Mouse (Mus musculus) kidney, adult 2 months (tissue): ENCODE data around the gene Gm11938.

Experiments
- CTCF ChIP-seq: fragments of 200-500 bp; conservative IDR thresholded peaks from 2 replicates; pipeline ENCODE4 v1.5.1; 2011; ENCODE audit warnings: low read depth, mild to moderate bottlenecking, control low read depth, low read length, moderate library complexity, mixed read lengths; ENCODE audit not compliant: insufficient read depth, insufficient read length
- POLR2A ChIP-seq: fragments of 200-500 bp; IDR thresholded peaks from one replicate; pipeline ENCODE4 v1.6.1; 2011; ENCODE audit warnings: low read depth, low read length, control low read depth

DNA sequence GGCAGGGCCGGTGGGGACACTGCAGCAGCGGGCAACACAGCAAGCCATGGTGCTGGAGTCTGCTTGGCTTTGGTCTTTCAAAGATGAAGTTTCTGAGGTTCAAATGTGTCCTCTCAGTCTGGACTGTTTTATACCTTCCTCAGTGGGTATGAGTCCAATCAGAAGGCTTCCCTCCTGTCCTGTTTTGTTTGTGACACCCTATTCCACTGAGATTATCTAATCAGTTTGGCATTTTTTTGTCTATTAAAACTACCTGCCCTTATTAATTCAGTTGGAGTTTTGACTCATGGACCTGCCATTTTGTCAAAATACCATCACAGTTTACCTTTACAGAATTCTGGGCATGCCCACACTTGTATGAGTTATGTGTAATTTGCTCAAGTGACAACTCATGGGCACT is 46.4 kb downstream of the Gm11938 start, which contains the start of gene Krtap3-2:
- TF ChIP-seq CTCF (no peak), POLR2A (no peak)
